Mouse (Mus musculus) G1E (cell line): ENCODE results near the gene Mtrr.

Experiments used
- CTCF ChIP-seq: IDR thresholded peaks from 2 replicates; pipeline ENCODE4 v1.5.1; 2012; ENCODE audit warnings: low read depth, low read length, inconsistent platforms, mixed read lengths
- GATA2 ChIP-seq: IDR thresholded peaks from 2 replicates; pipeline ENCODE4 v1.6.1; 2012; ENCODE audit warnings: low read depth, low read length, inconsistent platforms, borderline replicate concordance
- POLR2AphosphoS5 ChIP-seq: IDR thresholded peaks from 2 replicates; pipeline ENCODE4 v1.6.1; 2012; ENCODE audit warnings: low read depth, low read length, inconsistent platforms; ENCODE audit not compliant: insufficient replicate concordance
- TAL1 ChIP-seq: conservative IDR thresholded peaks from 2 replicates; pipeline ENCODE4 v1.6.1; 2012; ENCODE audit warnings: low read depth, low read length, inconsistent platforms, mixed read lengths

DNA sequence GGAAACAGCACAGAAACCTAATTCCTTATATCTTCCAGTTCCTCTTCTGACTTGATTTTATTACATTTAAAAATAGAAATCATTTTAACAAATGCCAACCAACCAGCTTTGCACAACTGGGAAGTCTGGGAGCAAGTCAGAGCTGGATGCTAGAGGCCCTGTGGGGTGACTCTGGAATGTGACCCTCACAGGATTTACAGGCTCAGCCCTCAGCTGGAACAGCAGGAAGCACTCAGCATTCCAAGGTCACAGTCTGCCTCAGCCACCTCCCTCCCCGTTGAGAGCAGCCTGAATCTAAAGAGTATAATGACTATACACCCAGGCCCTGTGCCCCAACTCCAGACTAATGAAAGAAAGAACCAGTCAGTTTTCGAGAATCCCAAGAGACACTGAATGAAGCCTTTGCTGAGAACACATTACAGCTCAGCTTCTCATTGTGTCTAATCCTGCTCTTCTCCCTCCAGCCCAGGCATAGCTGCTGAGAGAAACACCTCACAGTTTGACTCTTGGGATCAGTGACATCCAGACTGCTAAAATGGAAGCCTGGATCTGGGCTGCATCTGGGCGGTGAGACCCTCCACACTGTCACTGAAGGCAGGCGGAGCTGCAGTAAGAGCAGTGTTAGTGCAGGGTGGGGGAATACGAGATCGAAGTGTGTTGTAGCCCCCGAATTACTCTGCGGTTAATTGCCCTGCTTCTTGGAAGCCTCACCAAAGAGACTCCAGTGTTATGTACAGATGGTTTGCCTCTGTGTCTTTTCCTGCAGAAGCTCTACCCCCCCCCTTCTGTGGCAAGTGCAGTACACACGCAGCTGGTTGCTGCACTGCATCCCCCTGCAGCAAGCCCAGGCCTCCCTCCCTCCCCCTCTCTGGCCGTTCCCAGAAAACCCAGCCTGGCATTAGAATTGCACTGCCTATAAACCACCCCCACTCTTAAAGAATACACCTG, 8.7 kb downstream of the Mtrr start:
- TF ChIP-seq CTCF (no peak), TAL1 (no peak), GATA2 (no peak), POLR2AphosphoS5 (no peak)
